Mouse (Mus musculus) thymus, postnatal 25 days (tissue): ENCODE data around the gene Cbl.

Experiments used
- DNase-seq: peaks from one replicate; pipeline ENCODE4 v3.0.0; 2022

Cbl gene

GRCm38 (mm10) chr9:44233802-44234478, at the start of gene Cbl:
TSS of gene Cbl (minus strand) at chr9:44234049.
- DNase-seq = peak; percentile 100

- DNase-seq = no peak
Measured at GRCm38 (mm10) chr9:44283183-44283582, 49.3 kb upstream of the Cbl start.

- no peak for DNase-seq
Measured at GRCm38 (mm10) chr9:44269973-44270372, 36.1 kb upstream of the Cbl start.

GRCm38 (mm10) chr9:44269077-44269476, 35.2 kb upstream of the Cbl start:
- peak; percentile 64 for DNase-seq

GRCm38 (mm10) chr9:44268432-44268831, 34.6 kb upstream of the Cbl start, which contains the start of gene Nlrx1:
TSS of gene Nlrx1 (minus strand) at chr9:44268599.
- no peak for DNase-seq

GRCm38 (mm10) chr9:44268027-44268360, 34.1 kb upstream of the Cbl start:
- peak; percentile 88 for DNase-seq

- DNase-seq = no peak
Measured at GRCm38 (mm10) chr9:44267319-44268026, 33.6 kb upstream of the Cbl start.

GRCm38 (mm10) chr9:44266478-44267226, 32.8 kb upstream of the Cbl start:
- no peak for DNase-seq

GRCm38 (mm10) chr9:44261388-44261787, 27.5 kb upstream of the Cbl start:
- no peak for DNase-seq

GRCm38 (mm10) chr9:44259014-44259413, 25.2 kb upstream of the Cbl start:
- no peak for DNase-seq

GRCm38 (mm10) chr9:44256213-44256612, 22.4 kb upstream of the Cbl start:
- no peak for DNase-seq

GRCm38 (mm10) chr9:44255136-44255521, 21.3 kb upstream of the Cbl start:
- DNase-seq = no peak

- DNase-seq = no peak
Measured at GRCm38 (mm10) chr9:44254508-44255135, 20.8 kb upstream of the Cbl start.

- peak; percentile 72 for DNase-seq
Measured at GRCm38 (mm10) chr9:44253441-44253840, 19.6 kb upstream of the Cbl start.

- no peak for DNase-seq
Measured at GRCm38 (mm10) chr9:44251314-44251713, 17.5 kb upstream of the Cbl start, which contains the start of gene Pdzd3. TSS of gene Pdzd3 (minus strand) at chr9:44251471.

GRCm38 (mm10) chr9:44250445-44250844, 16.6 kb upstream of the Cbl start:
- no peak for DNase-seq

- DNase-seq = peak; percentile 90
Measured at GRCm38 (mm10) chr9:44249181-44250146, 15.6 kb upstream of the Cbl start.

- DNase-seq = no peak
Measured at GRCm38 (mm10) chr9:44247907-44248306, 14.1 kb upstream of the Cbl start.

- DNase-seq = no peak
Measured at GRCm38 (mm10) chr9:44243621-44244020, 9.8 kb upstream of the Cbl start.

GRCm38 (mm10) chr9:44241418-44241817, 7.6 kb upstream of the Cbl start:
- DNase-seq = peak; percentile 64

- DNase-seq = no peak
Measured at GRCm38 (mm10) chr9:44240911-44241310, 7.1 kb upstream of the Cbl start.

GRCm38 (mm10) chr9:44240399-44240798, 6.5 kb upstream of the Cbl start, which contains the start of gene Ccdc153:
TSS of gene Ccdc153 (plus strand) at chr9:44240676.
- no peak for DNase-seq
